Mouse (Mus musculus) activated CD4-positive, CD25-positive, alpha-beta regulatory T cell, adult 4 months (primary cell): ENCODE results near the gene Olfr476. TPM values are rescaled to one million over a fixed set of nuclear protein-coding genes. Genes with fewer than 3 reads are reported as not detected.
"Not testable (repeated sequence)": the region's sequence is repeated elsewhere in the genome, so short reads cannot be mapped to it uniquely, and the experiment has no call there.

Experiments
- ATAC-seq: one replicate; pipeline ENCODE4 v1.8.0; 2017
- polyA plus RNA-seq, 2 experiments: library from polyadenylated mRNA; unstranded; fragments of 100-300 nt; shearing (Covaris generic); gene quantifications; one replicate each; pipeline ENCODE4 v1.2.1; 2017

Gene Olfr476
- polyA plus RNA-seq = not detected

DNA sequence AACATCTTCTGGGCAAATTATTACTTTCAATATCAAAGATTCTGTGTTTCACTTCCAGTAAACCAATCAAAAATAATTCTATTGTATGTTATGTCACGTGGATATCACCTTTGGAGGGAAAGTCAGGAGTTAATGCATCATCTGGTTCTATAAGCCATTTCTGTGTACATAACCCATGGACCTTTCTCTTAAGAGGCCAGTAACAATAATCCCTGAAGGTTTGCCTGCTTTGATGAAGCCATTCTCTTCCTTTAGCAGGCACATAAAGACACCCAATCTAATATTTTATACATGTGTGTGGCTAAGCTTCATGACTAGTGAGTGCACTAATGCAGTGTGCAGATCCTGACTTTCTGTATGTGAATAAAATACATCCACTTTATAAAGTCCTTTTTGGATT, at the start of gene Olfr476:
Olfr476 (plus strand) TSS at position 301 of the 400 bp plus-strand sequence.
- ATAC-seq = no peak

DNA sequence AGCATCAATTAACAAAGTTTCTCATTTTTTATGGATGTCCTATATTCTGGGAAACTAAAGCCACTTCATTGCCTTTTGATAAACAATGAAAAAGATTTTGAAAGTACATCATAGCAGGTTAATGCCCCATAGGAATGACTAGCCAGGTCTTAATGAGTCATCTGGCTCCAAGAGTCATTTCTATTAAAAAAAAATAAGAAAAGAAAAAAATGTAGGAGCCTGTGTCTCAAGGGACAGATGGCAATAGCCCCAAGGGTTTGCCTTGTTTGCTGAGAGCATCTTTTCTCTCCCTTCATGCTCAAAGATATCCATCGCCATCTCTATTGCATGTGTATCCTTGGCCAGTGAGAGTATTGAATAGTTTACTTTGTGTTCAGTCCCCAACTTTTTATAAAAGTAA, 34.5 kb upstream of the Olfr476 start, which contains the start of gene Olfr473:
Olfr473 (plus strand) TSS at position 301 of the 400 bp plus-strand sequence.
- no peak for ATAC-seq

DNA sequence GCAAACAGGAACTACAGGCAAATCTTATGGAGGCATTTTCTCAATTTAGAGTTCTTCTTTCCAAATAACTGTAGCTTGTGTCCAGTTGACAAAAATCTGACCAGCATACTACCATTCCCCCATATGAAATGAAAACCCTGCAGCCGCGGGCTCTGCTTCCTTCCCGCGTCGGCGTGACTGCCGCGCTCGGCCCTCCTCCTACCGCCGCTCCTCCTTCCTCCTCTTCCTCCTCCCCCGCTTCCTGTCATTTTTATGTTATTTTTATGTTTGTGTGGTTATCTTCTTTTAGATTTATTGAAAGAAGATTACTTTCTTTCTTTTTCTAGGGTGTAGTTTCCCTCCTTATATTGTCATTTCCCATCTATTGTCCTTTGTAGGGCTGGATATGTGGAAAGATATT, 12.1 kb upstream of the Olfr476 start:
- ATAC-seq = not testable (repeated sequence)

DNA sequence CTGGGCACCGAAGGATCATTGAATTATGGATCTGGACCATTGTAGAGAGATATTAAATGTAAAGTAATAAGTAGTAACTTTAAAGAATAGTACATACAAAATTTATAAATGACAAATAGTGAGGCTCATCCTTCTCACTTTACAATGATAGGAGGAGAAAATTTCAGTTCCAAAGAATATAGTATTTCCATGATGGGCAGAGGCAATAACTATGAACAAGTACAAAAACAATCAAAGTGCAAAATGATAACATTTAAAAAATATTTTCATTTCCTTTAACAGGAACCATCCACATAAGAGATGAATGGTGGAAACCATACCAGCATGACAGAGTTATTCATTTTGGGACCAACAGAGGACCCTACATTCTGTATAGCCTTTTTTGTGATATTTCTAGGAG, 10.3 kb upstream of the Olfr476 start, which contains the start of gene Olfr474:
Olfr474 (plus strand) TSS at position 301 of the 400 bp plus-strand sequence.
- ATAC-seq = no peak

DNA sequence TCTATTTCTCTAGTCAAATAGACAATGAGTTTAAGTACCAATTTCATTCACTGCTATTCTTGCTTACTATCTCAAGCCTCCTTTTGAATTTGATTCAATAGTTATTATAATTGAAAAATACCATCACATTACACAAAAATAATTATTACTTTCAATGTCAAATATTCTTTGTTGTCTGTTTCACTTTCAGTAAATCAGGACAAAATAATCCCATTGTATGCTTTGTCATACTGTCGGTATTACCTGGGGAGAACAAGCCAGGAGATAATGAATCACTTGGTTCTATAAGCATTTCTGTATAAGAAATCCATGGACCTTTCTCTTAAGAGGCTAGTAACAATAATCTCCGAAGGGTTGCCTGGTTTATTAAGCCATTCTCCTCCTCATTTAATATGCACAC, 21.8 kb downstream of the Olfr476 start, which contains the start of gene Olfr477:
Olfr477 (plus strand) TSS at position 301 of the 400 bp plus-strand sequence.
- no peak for ATAC-seq

DNA sequence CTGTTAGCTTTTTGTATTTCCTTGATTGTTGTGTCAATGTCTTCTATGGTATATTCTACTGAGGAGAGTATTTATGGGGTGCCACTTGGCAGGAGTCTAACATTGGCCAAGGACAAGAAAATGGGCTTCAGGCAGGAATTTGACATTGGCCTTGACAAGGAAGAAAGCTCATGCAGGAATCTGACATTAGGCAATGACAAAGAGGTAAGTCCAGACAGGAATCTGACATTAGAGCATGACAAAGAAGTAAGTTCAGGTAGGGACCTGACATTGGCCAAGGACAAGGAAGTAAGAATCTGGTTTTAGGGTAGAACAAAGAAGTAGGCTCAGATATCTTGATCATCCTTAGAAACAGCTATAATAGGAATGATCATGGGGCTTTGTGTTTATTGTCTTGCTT, 49.7 kb downstream of the Olfr476 start:
- ATAC-seq = not testable (repeated sequence)

Other genes starting within 250 kb of the Olfr476 start
- gene Cyb5r2, start 206.8 kb upstream of the Olfr476 start, polyA plus RNA-seq = not detected
- gene Ovch2, start 163.6 kb upstream of the Olfr476 start, polyA plus RNA-seq = not detected
- not detected for gene Olfr467, start 152.5 kb upstream of the Olfr476 start, polyA plus RNA-seq
- gene Olfr469, start 139.3 kb upstream of the Olfr476 start, polyA plus RNA-seq = not detected
- gene Olfr470, start 117.3 kb upstream of the Olfr476 start, polyA plus RNA-seq = not detected
- under 1 TPM in 1 of 2 experiments, not detected in 1; 0.16 TPM for gene Olfr472, start 66.9 kb upstream of the Olfr476 start, polyA plus RNA-seq
- gene Olfr473, start 34.4 kb upstream of the Olfr476 start, polyA plus RNA-seq = not detected
- gene Olfr474, start 10.2 kb upstream of the Olfr476 start, polyA plus RNA-seq = not detected
- gene Olfr477, start 21.9 kb downstream of the Olfr476 start, polyA plus RNA-seq = not detected
- not detected for gene Olfr478, start 69.2 kb downstream of the Olfr476 start, polyA plus RNA-seq
- not detected for gene Olfr479, start 85.9 kb downstream of the Olfr476 start, polyA plus RNA-seq
- not detected for gene Olfr480, start 102.5 kb downstream of the Olfr476 start, polyA plus RNA-seq
- under 1 TPM in 1 of 2 experiments, not detected in 1; 0.28 TPM for gene Olfr481, start 115.1 kb downstream of the Olfr476 start, polyA plus RNA-seq
- not detected for gene Olfr482, start 132.8 kb downstream of the Olfr476 start, polyA plus RNA-seq
- gene Olfr483, start 136.0 kb downstream of the Olfr476 start, polyA plus RNA-seq = under 1 TPM in 1 of 2 experiments, not detected in 1; 0.12 TPM
- gene Olfr484, start 162.6 kb downstream of the Olfr476 start, polyA plus RNA-seq = not detected
- gene Olfr485, start 195.1 kb downstream of the Olfr476 start, polyA plus RNA-seq = not detected
- gene Olfr486, start 207.9 kb downstream of the Olfr476 start, polyA plus RNA-seq = not detected
- not detected for gene Olfr487, start 249.8 kb downstream of the Olfr476 start, polyA plus RNA-seq